Mouse (Mus musculus) CH12.LX (cell line): ENCODE data around the gene Lypd8. TPM values are rescaled to one million over a fixed set of nuclear protein-coding genes. Genes with fewer than 3 reads are reported as not detected.

Source experiments
- DNase-seq: peaks from one replicate; pipeline ENCODE4 v3.0.0-alpha.2; 2013; ENCODE audit errors: extremely low read depth
- H3K27ac ChIP-seq: 2 replicates; pipeline ENCODE4 v1.5.1; 2012; ENCODE audit warnings: low read depth, mild to moderate bottlenecking, control low read depth, moderate library complexity; ENCODE audit not compliant: insufficient read depth
- H3K27me3 ChIP-seq: replicated peaks from 2 replicates; pipeline ENCODE3; 2012; ENCODE audit warnings: inconsistent platforms
- H3K36me3 ChIP-seq, 2 experiments: replicated peaks in 1 of 2; 2 replicates each; pipeline versions ENCODE3 to v1.6.1; 2012; ENCODE audit warnings: inconsistent platforms in 1 of 2, low read length in 1 of 2, mild to moderate bottlenecking in 1 of 2, mixed read lengths in 1 of 2, moderate library complexity in 1 of 2; ENCODE audit not compliant: control insufficient read depth in 1 of 2, insufficient read depth in 1 of 2
- H3K4me1 ChIP-seq, 2 experiments: 2 replicates each; pipeline ENCODE4 v1.6.1; 2012; ENCODE audit warnings: inconsistent platforms in 1 of 2, moderate library complexity in 1 of 2; ENCODE audit not compliant: insufficient read depth in 2 of 2, control insufficient read depth in 1 of 2
- H3K4me2 ChIP-seq: 2 replicates; pipeline ENCODE4 v1.6.1; 2012; ENCODE audit warnings: low read depth, mild to moderate bottlenecking, control low read depth; ENCODE audit not compliant: poor library complexity, insufficient read depth, severe bottlenecking
- H3K4me3 ChIP-seq, 3 experiments: fragments of 150-350 bp in 1 of 3; sonication (generic) in 1 of 3; replicated peaks in 1 of 3; 2 replicates each; pipeline versions ENCODE3 to v1.5.1; 2011 to 2012; ENCODE audit warnings: low read depth in 2 of 3, low read length in 2 of 3, mild to moderate bottlenecking in 2 of 3, moderate library complexity in 2 of 3, control low read depth in 1 of 3, improper control_type of control experiment in 1 of 3, inconsistent platforms in 1 of 3, mixed read lengths in 1 of 3; ENCODE audit not compliant: poor library complexity in 1 of 3
- H3K79me2 ChIP-seq: replicated peaks from 2 replicates; pipeline ENCODE4 v1.6.1; 2012; ENCODE audit warnings: mild to moderate bottlenecking, moderate library complexity; ENCODE audit not compliant: control insufficient read depth, poor library complexity, insufficient read depth, severe bottlenecking; ENCODE audit errors: extremely low read depth
- H3K9ac ChIP-seq: 2 replicates; pipeline ENCODE4 v1.6.1; 2012; ENCODE audit warnings: low read depth, mild to moderate bottlenecking, control low read depth, moderate library complexity; ENCODE audit not compliant: insufficient read depth
- H3K9me3 ChIP-seq: replicated peaks from 2 replicates; pipeline ENCODE3; 2012; ENCODE audit warnings: low read length, inconsistent platforms, mixed read lengths
- BHLHE40 ChIP-seq: IDR thresholded peaks from 2 replicates; pipeline ENCODE4 v1.6.1; 2011; ENCODE audit warnings: mild to moderate bottlenecking, low read depth, low read length, improper control_type of control experiment
- CTCF ChIP-seq, 2 experiments: IDR thresholded peaks in 1 of 2; conservative IDR thresholded peaks in 1 of 2; 2 replicates each; pipeline ENCODE4 v1.5.1; 2011 to 2012; ENCODE audit warnings: low read depth in 2 of 2, low read length in 2 of 2, improper control_type of control experiment in 1 of 2, inconsistent platforms in 1 of 2, mild to moderate bottlenecking in 1 of 2, moderate library complexity in 1 of 2
- EP300 ChIP-seq: IDR thresholded peaks from 2 replicates; pipeline ENCODE4 v1.6.1; 2011; ENCODE audit warnings: low read length, improper control_type of control experiment
- ETS1 ChIP-seq: conservative IDR thresholded peaks from 2 replicates; pipeline ENCODE4 v1.6.1; 2012; ENCODE audit warnings: low read depth, mild to moderate bottlenecking, inconsistent platforms, low read length, improper control_type of control experiment, moderate library complexity
- GABPA ChIP-seq: IDR thresholded peaks from 2 replicates; pipeline ENCODE4 v1.6.1; 2012; ENCODE audit warnings: low read depth, low read length, improper control_type of control experiment, inconsistent platforms; ENCODE audit not compliant: insufficient replicate concordance
- IRF4 ChIP-seq: IDR thresholded peaks from 2 replicates; pipeline ENCODE4 v1.6.1; 2014; ENCODE audit warnings: low read depth, mild to moderate bottlenecking, inconsistent platforms, low read length, improper control_type of control experiment
- KAT2A ChIP-seq: IDR thresholded peaks from 2 replicates; pipeline ENCODE4 v1.6.1; 2012; ENCODE audit warnings: low read length, improper control_type of control experiment, inconsistent platforms; ENCODE audit not compliant: insufficient replicate concordance
- MAX ChIP-seq: IDR thresholded peaks from 2 replicates; pipeline ENCODE4 v1.6.1; 2011; ENCODE audit warnings: low read length, improper control_type of control experiment
- MXI1 ChIP-seq: IDR thresholded peaks from 2 replicates; pipeline ENCODE4 v1.6.1; 2011; ENCODE audit warnings: mild to moderate bottlenecking, low read depth, low read length, improper control_type of control experiment
- NELFE ChIP-seq: IDR thresholded peaks from 2 replicates; pipeline ENCODE4 v1.6.1; 2011; ENCODE audit warnings: low read depth, low read length, improper control_type of control experiment
- RAD21 ChIP-seq: IDR thresholded peaks from 2 replicates; pipeline ENCODE4 v1.6.1; 2011; ENCODE audit warnings: low read depth, mild to moderate bottlenecking, low read length, improper control_type of control experiment, moderate library complexity
- RCOR1 ChIP-seq: conservative IDR thresholded peaks from 2 replicates; pipeline ENCODE4 v1.6.1; 2012; ENCODE audit warnings: low read depth, mild to moderate bottlenecking, inconsistent platforms, low read length, improper control_type of control experiment
- SIN3A ChIP-seq: IDR thresholded peaks from 2 replicates; pipeline ENCODE4 v1.6.1; 2012; ENCODE audit warnings: low read length, improper control_type of control experiment, inconsistent platforms
- SMC3 ChIP-seq: IDR thresholded peaks from 2 replicates; pipeline ENCODE4 v1.6.1; 2011; ENCODE audit warnings: low read depth, low read length, improper control_type of control experiment
- TBP ChIP-seq: conservative IDR thresholded peaks from 2 replicates; pipeline ENCODE4 v1.6.1; 2011; ENCODE audit warnings: low read depth, low read length, improper control_type of control experiment
- UBTF ChIP-seq: IDR thresholded peaks from 2 replicates; pipeline ENCODE4 v1.6.1; 2012; ENCODE audit warnings: low read depth, mild to moderate bottlenecking, inconsistent platforms, low read length, improper control_type of control experiment, moderate library complexity
- USF2 ChIP-seq: conservative IDR thresholded peaks from 2 replicates; pipeline ENCODE4 v1.6.1; 2011; ENCODE audit warnings: low read depth, low read length, improper control_type of control experiment
- ZC3H11A ChIP-seq: IDR thresholded peaks from 2 replicates; pipeline ENCODE4 v1.6.1; 2012; ENCODE audit warnings: low read depth, mild to moderate bottlenecking, inconsistent platforms, low read length, improper control_type of control experiment
- ZMIZ1 ChIP-seq: IDR thresholded peaks from 2 replicates; pipeline ENCODE4 v1.6.1; 2012; ENCODE audit warnings: low read depth, mild to moderate bottlenecking, inconsistent platforms, low read length, improper control_type of control experiment
- ZNF384 ChIP-seq: IDR thresholded peaks from 2 replicates; pipeline ENCODE4 v1.6.1; 2012; ENCODE audit warnings: low read depth, low read length, improper control_type of control experiment, inconsistent platforms
- dilution Hi-C: fragments of 300-500 bp; cut with MboI; formaldehyde crosslinking; loops from 2 replicates; pipeline ENCODE4 v1.14.3; 2020; ENCODE audit warnings: low sequenced_read_pairs; ENCODE audit not compliant: extremely low pct_unique_long_range_greater_than_20kb, extremely low pct_ligation_motif_present
- in situ Hi-C: fragments of 300-500 bp; cut with MboI; formaldehyde crosslinking; loops from 3 replicates; pipeline ENCODE4 v1.14.3; 2019; ENCODE audit warnings: low sequenced_read_pairs, low pct_ligation_motif_present, low pct_unique_long_range_greater_than_20kb, mixed read lengths
- polyA plus RNA-seq: library from polyadenylated mRNA; unstranded; fragments of >175 nt; gene quantifications from 2 replicates; pipeline ENCODE4 v1.2.1, GENCODE M21; 2012; ENCODE audit warnings: low read depth; ENCODE audit not compliant: insufficient read length
- total RNA-seq, 2 experiments: library from RNA; depleted of rRNA; stranded (reverse); fragments of 300-350 nt in 1 of 2; fragments of >200 nt in 1 of 2; gene quantifications; 2 replicates each; pipeline ENCODE4 v1.2.3; 2012 to 2014

Lypd8 gene
- total and polyA plus RNA-seq, 3 experiments: not detected

DNA sequence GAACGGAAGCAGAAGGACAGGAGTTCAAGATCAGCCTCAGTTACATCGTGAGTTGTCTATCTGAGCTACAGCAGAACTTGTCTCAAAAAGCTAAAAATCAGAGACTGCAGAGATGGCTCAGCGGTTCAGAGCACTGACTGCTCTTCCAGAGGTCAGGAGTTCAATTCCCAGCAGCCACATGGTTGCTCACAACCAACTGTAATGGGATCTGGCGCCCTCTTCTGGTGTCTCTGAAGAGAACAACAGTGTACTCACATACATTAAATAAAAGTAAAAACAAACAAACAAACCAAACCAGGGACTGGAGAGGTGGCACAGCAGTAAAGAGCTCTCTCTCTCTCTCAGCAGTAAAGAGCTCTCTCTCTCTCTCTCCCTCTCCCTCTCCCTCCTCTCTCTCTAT, 28.2 kb upstream of the Lypd8 start:
- H3K79me2 ChIP-seq: no peaks in the 10 kb centered on the region
- peaks cover 5% of the 10 kb centered on the region for H3K9me3 ChIP-seq
- DNase-seq: no peak
- TF ChIP-seq EP300 (no peak), CTCF (conservative IDR thresholded peaks at IDR 0.05 in 1 of 2, IDR thresholded peaks at IDR 0.05 in 1 of 2; ENCODE audit: low read depth in 2 of 2, low read length in 2 of 2) (peak; percentile 20 to 40; a peak in 1 of 4 replicates), RAD21 (no peak; the same call in none of the 2 replicates)
- no peak overlapping the region for H3K4me3 ChIP-seq
- in situ Hi-C loops: no loop called here
- no peaks in the 10 kb centered on the region for H3K4me1 ChIP-seq
- H3K4me2 ChIP-seq: no peak overlapping the region
- H3K27me3 ChIP-seq: peaks cover 25% of the 10 kb centered on the region
- no peak overlapping the region for H3K27ac ChIP-seq
- dilution Hi-C loops: no loop called here
- no peak overlapping the region for H3K9ac ChIP-seq
- H3K36me3 ChIP-seq: peaks cover 18 to 40% of the 10 kb centered on the region in 2 experiments

DNA sequence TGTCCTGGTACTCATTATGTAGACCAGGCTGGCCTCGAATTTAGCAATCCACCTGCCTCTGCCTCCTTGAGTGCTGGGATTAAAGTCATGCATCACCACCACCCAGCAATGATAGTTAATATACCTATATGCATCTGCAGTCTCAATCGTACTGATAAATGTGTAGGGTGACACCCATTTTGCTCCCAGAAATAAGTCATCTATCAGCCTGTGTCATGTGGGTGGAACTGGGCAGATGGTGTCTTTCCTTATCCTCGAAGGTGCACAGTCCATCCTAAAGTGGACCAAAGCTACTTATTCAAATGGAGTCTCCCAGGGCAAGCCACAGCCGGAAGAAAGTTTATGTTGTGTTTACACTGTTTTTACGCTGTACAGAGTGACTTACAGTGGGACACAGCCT, 27.7 kb upstream of the Lypd8 start:
- Histone ChIP-seq H3K36me3 (peaks cover 13 to 35% of the 10 kb centered on the region in 2 experiments), H3K9me3 (peaks cover 5% of the 10 kb centered on the region), H3K4me1 (no peaks in the 10 kb centered on the region)
- no peak for TF ChIP-seq ZMIZ1
- TF ChIP-seq BHLHE40: no peak
- no peak for TF ChIP-seq SMC3
- TF ChIP-seq SIN3A: no peak
- no peak for TF ChIP-seq RCOR1
- TF ChIP-seq ZNF384: no peak
- no peak for TF ChIP-seq MAX
- TF ChIP-seq ZC3H11A: no peak
- TF ChIP-seq ETS1: no peak
- TF ChIP-seq MXI1: no peak
- no peak for TF ChIP-seq KAT2A
- no peak for TF ChIP-seq NELFE
- TF ChIP-seq TBP: no peak
- no peak for TF ChIP-seq GABPA
- TF ChIP-seq CTCF (conservative IDR thresholded peaks at IDR 0.05 in 1 of 2, IDR thresholded peaks at IDR 0.05 in 1 of 2; ENCODE audit: low read depth in 2 of 2, low read length in 2 of 2): no peak
- no peak for TF ChIP-seq RAD21
- TF ChIP-seq IRF4: no peak
- no peak for TF ChIP-seq UBTF
- TF ChIP-seq USF2: no peak
- TF ChIP-seq, all 38 proteins: peak for 0
- Histone ChIP-seq H3K4me2 (no peak overlapping the region), H3K27ac (no peak overlapping the region), H3K4me3 (no peak overlapping the region), H3K9ac (no peak overlapping the region), H3K79me2 (no peaks in the 10 kb centered on the region), H3K27me3 (peaks cover 29% of the 10 kb centered on the region)
- dilution Hi-C loops (no loop called here), in situ Hi-C loops (no loop called here)
- no peak for DNase-seq
